Mouse (Mus musculus) megakaryocyte, embryonic 14.5 days (primary cell): ENCODE measurements around the gene Slc39a5.

Source experiments
- FLI1 ChIP-seq: IDR thresholded peaks from 2 replicates; pipeline ENCODE4 v1.6.1; 2012; ENCODE audit warnings: low read length, inconsistent platforms, mixed read lengths
- GATA1 ChIP-seq: IDR thresholded peaks from 3 replicates; pipeline ENCODE4 v1.6.1; 2012; ENCODE audit warnings: mixed read lengths, low read length, inconsistent platforms, borderline replicate concordance

DNA sequence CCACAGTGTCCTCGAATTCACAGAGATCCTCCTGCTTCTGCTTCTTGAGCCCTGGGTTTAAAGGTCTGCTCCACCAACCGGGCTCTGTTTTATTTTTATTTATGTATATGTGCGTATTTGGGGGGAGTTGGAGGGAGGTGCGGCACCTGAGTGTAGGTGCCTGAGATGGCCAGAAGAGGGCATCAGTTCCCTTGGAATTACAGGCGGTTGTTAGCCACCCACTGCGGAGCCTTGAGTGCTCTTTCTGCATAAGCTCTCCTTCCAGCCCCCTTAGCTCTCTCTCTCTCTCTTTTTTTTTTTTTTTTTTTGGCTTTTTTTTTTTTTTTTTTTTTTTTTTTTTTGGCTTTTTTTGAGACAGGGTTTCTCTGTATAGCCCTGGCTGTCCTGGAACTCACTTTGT, 26.6 kb downstream of the Slc39a5 start:
- TF ChIP-seq GATA1 (no peak), FLI1 (no peak)
